Mouse (Mus musculus) C2C12 (cell line): ENCODE results near the gene Mei1. TPM values are rescaled to one million over a fixed set of nuclear protein-coding genes. Genes with fewer than 3 reads are reported as not detected.
A peak's percentile ranks its signal among the peaks of the same experiment; 100 is the strongest.

ENCODE experiments used
- H3K27me3 ChIP-seq: one replicate; pipeline ENCODE4 v1.6.1; 2011; ENCODE audit not compliant: control insufficient read depth, insufficient read depth, insufficient read length
- H3K36me3 ChIP-seq: one replicate; pipeline ENCODE4 v1.6.1; 2011; ENCODE audit not compliant: control insufficient read depth, insufficient read depth
- H3K4me3 ChIP-seq: one replicate; pipeline ENCODE4 v1.5.1; 2011; ENCODE audit warnings: mild to moderate bottlenecking, control low read depth; ENCODE audit not compliant: poor library complexity, insufficient read depth, severe bottlenecking
- H3K79me2 ChIP-seq: one replicate; pipeline ENCODE4 v1.6.1; 2011; ENCODE audit not compliant: control insufficient read depth, insufficient read depth
- H3K79me3 ChIP-seq: one replicate; pipeline ENCODE4 v1.6.1; 2011; ENCODE audit warnings: low read depth, control low read depth
- H3ac ChIP-seq: one replicate; pipeline ENCODE3; 2011; ENCODE audit warnings: low read depth; ENCODE audit not compliant: control insufficient read depth, insufficient read length
- CEBPB ChIP-seq: IDR thresholded peaks from one replicate; pipeline ENCODE4 v1.6.1; 2011; ENCODE audit warnings: low read depth, mild to moderate bottlenecking, control low read depth, moderate library complexity
- CTCF ChIP-seq: IDR thresholded peaks from one replicate; pipeline ENCODE4 v1.5.1; 2011; ENCODE audit not compliant: control insufficient read depth, insufficient read depth, insufficient read length
- FOSL1 ChIP-seq: IDR thresholded peaks from one replicate; pipeline ENCODE4 v1.8.0; 2011; ENCODE audit warnings: mild to moderate bottlenecking, low read length; ENCODE audit not compliant: poor library complexity, insufficient read depth, severe bottlenecking
- MAX ChIP-seq: IDR thresholded peaks from one replicate; pipeline ENCODE4 v1.6.1; 2011; ENCODE audit warnings: mild to moderate bottlenecking, control low read depth
- MYOD1 ChIP-seq: IDR thresholded peaks from one replicate; pipeline ENCODE4 v1.6.1; 2011; ENCODE audit warnings: low read depth; ENCODE audit not compliant: control insufficient read depth, insufficient read length
- MYOG ChIP-seq: IDR thresholded peaks from one replicate; pipeline ENCODE4 v1.6.1; 2011; ENCODE audit not compliant: control insufficient read depth, insufficient read length; ENCODE audit errors: extremely low read depth
- USF1 ChIP-seq: IDR thresholded peaks from one replicate; pipeline ENCODE4 v1.6.1; 2011; ENCODE audit warnings: low read depth, mild to moderate bottlenecking, control low read depth, moderate library complexity
- polyA plus RNA-seq: library from polyadenylated mRNA; unstranded; fragments of >200 nt; fragmentation: generic; extraction: Trizol; gene quantifications from one replicate; pipeline ENCODE4 v1.2.1, GENCODE M21; 2012; ENCODE audit warnings: missing spikeins

Gene Mei1
- polyA plus RNA-seq, 1 experiment: not detected

GRCm38 (mm10) chr15:82047080-82047883 lies 22.5 kb upstream of the Mei1 start, which contains the start of gene Snu13:
TSS of gene Snu13 (minus strand) at chr15:82047598.
- Histone ChIP-seq H3K4me3 (peak within 1 kb of the TSS; percentile 100), H3K79me2 (peaks cover 51% of the 10 kb centered on the region), H3K79me3 (peaks cover 47% of the 10 kb centered on the region), H3ac (peak within 1 kb of the TSS; percentile 90), H3K36me3 (peaks cover 31% of the 10 kb centered on the region), H3K27me3 (no peaks in the 10 kb centered on the region)
- TF ChIP-seq CEBPB: no peak
- peak; percentile 78 for TF ChIP-seq MAX
- TF ChIP-seq FOSL1: no peak
- no peak for TF ChIP-seq MYOD1
- TF ChIP-seq USF1: peak; percentile 28
- no peak for TF ChIP-seq MYOG
- TF ChIP-seq CTCF: no peak

DNA sequence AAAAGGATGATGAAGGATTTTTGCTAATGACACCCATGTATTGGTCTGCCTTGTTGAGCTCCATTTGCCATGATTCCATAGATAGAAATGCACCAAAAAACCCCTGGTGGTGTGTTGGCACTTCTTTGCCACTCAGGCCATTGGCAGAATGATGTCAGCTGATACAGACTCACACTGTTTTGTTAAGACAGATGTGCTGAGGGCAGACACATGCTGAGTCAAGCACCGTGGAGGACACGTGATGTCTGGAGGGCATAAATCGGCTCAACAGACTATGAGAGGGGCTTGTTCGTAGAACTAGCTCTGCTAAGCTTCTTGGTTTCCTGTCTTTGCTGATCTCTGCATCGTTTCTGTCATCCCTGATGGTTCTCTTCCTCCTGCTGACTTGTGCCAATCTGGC lies 17.3 kb upstream of the Mei1 start:
- no peaks in the 10 kb centered on the region for H3K79me2 ChIP-seq
- no peaks in the 10 kb centered on the region for H3K36me3 ChIP-seq
- no peak overlapping the region for H3ac ChIP-seq
- no peaks in the 10 kb centered on the region for H3K79me3 ChIP-seq
- H3K4me3 ChIP-seq: no peak overlapping the region
- peaks cover 4% of the 10 kb centered on the region for H3K27me3 ChIP-seq
- TF ChIP-seq MAX (no peak), USF1 (peak; percentile 82)

DNA sequence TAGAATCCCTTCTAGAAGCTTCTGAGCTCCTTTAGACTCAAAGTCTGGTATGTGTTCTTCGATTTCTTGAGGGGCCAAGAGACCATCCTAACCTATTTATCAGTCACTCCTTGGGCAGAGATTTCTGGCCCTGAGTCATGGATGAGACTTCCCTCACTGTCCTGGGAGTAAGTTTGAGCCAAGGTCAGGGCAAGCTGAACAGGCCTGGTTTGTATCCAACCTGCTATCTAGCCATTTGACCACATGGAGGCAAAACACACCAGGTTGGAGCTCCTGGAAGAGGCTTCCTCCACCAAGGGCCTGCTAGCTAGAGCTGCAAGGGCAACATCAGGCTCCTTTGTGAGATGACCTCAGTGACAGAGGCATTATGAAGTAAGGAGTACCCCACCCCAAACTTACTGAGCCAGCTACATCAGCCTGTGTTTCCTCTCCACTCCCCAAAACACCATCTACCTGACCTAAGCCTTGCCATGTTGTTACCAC lies 11.0 kb upstream of the Mei1 start, which contains the start of gene 4930407I10Rik:
Gene 4930407I10Rik (plus strand): TSS at position 433 of the 483 bp plus-strand sequence.
- H3K79me3 ChIP-seq: no peaks in the 10 kb centered on the region
- H3ac ChIP-seq: no peak within 1 kb of the TSS
- H3K36me3 ChIP-seq: no peaks in the 10 kb centered on the region
- H3K27me3 ChIP-seq: peaks cover 37% of the 10 kb centered on the region
- TF ChIP-seq FOSL1: no peak
- no peak for TF ChIP-seq CTCF
- no peak for TF ChIP-seq USF1
- TF ChIP-seq MYOD1: no peak
- TF ChIP-seq MYOG: no peak
- TF ChIP-seq MAX: no peak
- TF ChIP-seq CEBPB: no peak
- H3K79me2 ChIP-seq: no peaks in the 10 kb centered on the region
- H3K4me3 ChIP-seq: no peak within 1 kb of the TSS

DNA sequence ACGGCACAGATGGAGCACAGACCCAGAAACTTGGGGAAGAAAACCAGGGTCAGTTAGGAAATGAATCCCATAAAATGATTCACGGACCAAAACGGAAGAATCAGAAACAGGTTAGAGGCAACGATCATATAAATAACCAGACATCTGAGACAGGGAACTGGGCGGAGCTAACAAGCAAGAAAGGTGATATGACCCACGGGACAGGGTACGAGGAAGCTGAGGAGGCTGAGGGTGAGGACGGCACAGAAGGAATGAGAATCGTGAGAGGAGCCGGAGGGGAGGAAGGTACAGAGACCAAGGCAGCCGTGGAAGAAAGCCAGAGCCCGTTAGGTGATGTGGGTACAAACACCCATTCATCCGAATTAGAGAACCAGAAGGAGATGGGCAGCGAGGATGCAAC lies 5.9 kb upstream of the Mei1 start:
- Histone ChIP-seq H3K79me2 (no peaks in the 10 kb centered on the region), H3K79me3 (no peaks in the 10 kb centered on the region), H3ac (peak overlapping the region; percentile 1), H3K36me3 (no peaks in the 10 kb centered on the region), H3K4me3 (no peak overlapping the region), H3K27me3 (peaks cover 53% of the 10 kb centered on the region)
- TF ChIP-seq MYOG (no peak), USF1 (no peak), CTCF (no peak), FOSL1 (no peak), CEBPB (no peak)

DNA sequence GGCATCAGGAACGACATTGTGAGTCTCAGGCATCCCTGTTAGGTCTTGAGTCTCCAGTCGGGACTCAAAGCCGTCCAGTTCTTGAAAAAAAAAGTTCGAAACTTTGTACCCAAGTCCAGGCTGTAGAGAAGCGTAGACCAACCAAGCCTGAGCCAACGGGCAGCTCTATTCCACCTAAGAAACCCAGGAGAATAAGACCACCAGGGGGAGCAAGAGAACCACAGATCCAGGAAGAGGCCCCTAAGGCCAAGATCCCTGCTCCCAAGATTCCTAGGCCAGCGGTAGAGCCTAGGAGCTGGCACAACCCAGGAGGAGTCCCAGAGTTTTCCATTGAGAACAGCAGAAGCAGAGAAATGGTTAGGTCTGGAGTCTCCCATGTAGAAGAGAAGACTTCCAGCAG lies 4.3 kb upstream of the Mei1 start:
- H3K79me2 ChIP-seq: no peaks in the 10 kb centered on the region
- TF ChIP-seq USF1: no peak
- peak; percentile 47 for TF ChIP-seq CTCF
- no peak for TF ChIP-seq MYOG
- TF ChIP-seq CEBPB: no peak

GRCm38 (mm10) chr15:82071816-82072469 lies 2.1 kb downstream of the Mei1 start:
- no peak overlapping the region for H3ac ChIP-seq
- no peaks in the 10 kb centered on the region for H3K36me3 ChIP-seq
- no peaks in the 10 kb centered on the region for H3K79me2 ChIP-seq
- H3K27me3 ChIP-seq: peaks cover 40% of the 10 kb centered on the region
- no peak for TF ChIP-seq USF1
- no peak overlapping the region for H3K4me3 ChIP-seq
- H3K79me3 ChIP-seq: no peaks in the 10 kb centered on the region

More for the DNA sequence above, 4.3 kb upstream of the Mei1 start:
- no peaks in the 10 kb centered on the region for H3K36me3 ChIP-seq
- no peak overlapping the region for H3ac ChIP-seq
- no peak overlapping the region for H3K4me3 ChIP-seq
- H3K79me3 ChIP-seq: no peaks in the 10 kb centered on the region
- H3K27me3 ChIP-seq: peaks cover 51% of the 10 kb centered on the region
